ENCODE assay signal across 8 mouse cellular contexts in the genomic region with DNA sequence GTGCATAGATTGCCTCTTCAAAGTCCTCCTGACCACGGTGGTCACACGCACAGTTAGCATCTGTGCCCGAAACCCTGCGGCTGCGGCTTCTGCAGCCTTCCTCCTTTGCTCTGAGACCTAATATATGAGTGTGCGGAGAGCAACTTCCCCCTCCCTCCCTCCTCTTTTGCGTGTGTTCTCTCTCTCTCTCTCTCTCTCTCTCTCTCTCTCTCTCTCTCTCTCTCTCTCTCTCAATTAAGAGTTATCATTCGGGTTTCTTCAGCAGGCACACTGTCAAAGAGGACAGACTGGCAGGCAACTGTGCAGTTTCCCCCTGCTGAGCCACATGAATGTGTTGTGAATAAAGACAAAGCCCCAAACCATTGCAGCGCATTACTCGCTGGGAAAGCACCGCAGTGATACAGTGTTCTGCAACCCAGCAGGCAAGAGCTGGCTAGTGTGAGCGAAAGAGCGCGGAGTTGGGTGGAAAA.
A peak's percentile ranks its signal among the peaks of the same experiment; 100 is the strongest.
DNase-seq lines count a peak whose midpoint lies in the region; ATAC-seq and TF ChIP-seq lines count a peak whose summit lies in the region.

No protein-coding gene starts in this region.

- intact Hi-C loops in gastrocnemius, adult 2 months (cut with DNase I) = no loop called here

- WGBS in heart, embryonic 10.5 days = 3% methylated on average over 14 of the region's 14 CpGs
- 1% methylated on average over 14 of the region's 14 CpGs for whole genome bisulfite sequencing in neural tube, embryonic 12.5 days

- peak; percentile 98 for ATAC-seq in frontal cortex, adult (ENCODE audit: low TSS enrichment)
- peak; percentile 93 for ATAC-seq in neural tube, embryonic 12.5 days (ENCODE audit: low FRiP score, low read depth)

- peak overlapping the region; percentile 57 for H3K4me3 ChIP-seq in heart, embryonic 10.5 days
- peak overlapping the region; percentile 36 for H3K4me3 ChIP-seq in neural tube, embryonic 12.5 days
- H3K4me3 ChIP-seq in gastrocnemius, adult 2 months = no peak overlapping the region

- peak overlapping the region; percentile 77 for H3K27ac ChIP-seq in heart, embryonic 10.5 days
- H3K27ac ChIP-seq in neural tube, embryonic 12.5 days = no peak overlapping the region
- no peak overlapping the region for H3K27ac ChIP-seq in gastrocnemius, adult 2 months

- no peak for TF ChIP-seq CTCF in gastrocnemius, adult 2 months (IDR thresholded peaks at IDR 0.05)

- H3K36me3 ChIP-seq in heart, embryonic 10.5 days = no peaks in the 10 kb centered on the region
- H3K36me3 ChIP-seq in neural tube, embryonic 12.5 days = no peaks in the 10 kb centered on the region

- peak overlapping the region; percentile 35; the same call in 1 of the 2 replicates for H3K9ac ChIP-seq in neural tube, embryonic 12.5 days

- no peaks in the 10 kb centered on the region for H3K4me1 ChIP-seq in heart, embryonic 10.5 days
- peaks cover 5% of the 10 kb centered on the region; the same call in 1 of the 2 replicates for H3K4me1 ChIP-seq in neural tube, embryonic 12.5 days

- H3K9me3 ChIP-seq in heart, embryonic 10.5 days = no peaks in the 10 kb centered on the region
- H3K9me3 ChIP-seq in neural tube, embryonic 12.5 days = no peaks in the 10 kb centered on the region

- DNase-seq in heart, embryonic 10.5 days (ENCODE audit: low spot score) = no peak
- DNase-seq in heart, adult 8-10 months (ENCODE audit: low spot score) = no peak
- peak; percentile 51 for DNase-seq in ZHBTc4 (ENCODE audit: low read depth, low spot score)
- DNase-seq in layer of hippocampus, postnatal 36 days = peak; percentile 15 to 25
- DNase-seq in thymus, postnatal 36 days = no peak
- DNase-seq in gastrocnemius, adult 2 months = no peak

- H3K4me2 ChIP-seq in neural tube, embryonic 12.5 days (replicated peaks) = peak overlapping the region; percentile 62

- H3K27me3 ChIP-seq in heart, embryonic 10.5 days (ENCODE audit: insufficient read depth, poor library complexity, severe bottlenecking) = no peaks in the 10 kb centered on the region
- no peaks in the 10 kb centered on the region for H3K27me3 ChIP-seq in neural tube, embryonic 12.5 days (replicated peaks)

Comparison
In these comparisons a context has a peak if more than half of its experiments do, and no peak if none do; other contexts are left out.
1. DNase-seq: peak in ZHBTc4 (single experiment) and layer of hippocampus, postnatal 36 days (2 of 2); none in heart, embryonic 10.5 days (single experiment), heart, adult 8-10 months (single experiment), thymus, postnatal 36 days (0 of 2) and gastrocnemius, adult 2 months (single experiment).